Mouse (Mus musculus): ENCODE data around the gene Pah. TPM values are rescaled to one million over a fixed set of nuclear protein-coding genes. Genes with fewer than 3 reads are reported as not detected.

The Pah gene
- polyA plus RNA-seq, 1 experiment = not detected

DNA sequence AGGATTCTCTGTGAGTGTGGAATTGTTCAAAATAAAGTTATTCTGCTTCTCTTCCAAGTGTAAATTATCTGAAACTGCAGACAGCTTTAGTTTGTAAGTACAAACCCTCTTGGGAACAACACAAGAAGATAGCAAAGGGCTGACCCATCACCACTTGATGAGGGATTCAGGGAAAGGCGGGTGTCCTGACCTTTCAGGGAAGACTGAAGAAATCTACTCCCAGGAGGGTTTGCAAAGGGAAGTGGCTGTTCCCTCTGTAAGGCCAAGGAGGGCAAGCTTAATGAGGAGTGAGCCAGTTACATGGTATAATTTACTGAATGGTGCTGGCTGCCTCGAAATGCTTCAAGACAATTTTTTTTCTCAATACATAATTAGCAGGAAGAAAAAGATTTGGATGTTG, 72.3 kb downstream of the Pah start:
- Histone ChIP-seq H3K4me1 (ENCODE audit: control insufficient read depth, insufficient read depth, low read length) (no peaks in the 10 kb centered on the region), H3K4me3 (ENCODE audit: insufficient read depth, low read depth, low read length) (no peak overlapping the region), H3K27ac (ENCODE audit: insufficient read depth, low read depth, low read length) (no peak overlapping the region)
- TF ChIP-seq POLR2A (IDR thresholded peaks at IDR 0.05; ENCODE audit: insufficient read depth, low read depth, low read length) = no peak
- TF ChIP-seq CTCF (IDR thresholded peaks at IDR 0.05; ENCODE audit: insufficient read depth, low read depth, low read length) = no peak
- 33% methylated on average over 2 of the region's 2 CpGs for WGBS

DNA sequence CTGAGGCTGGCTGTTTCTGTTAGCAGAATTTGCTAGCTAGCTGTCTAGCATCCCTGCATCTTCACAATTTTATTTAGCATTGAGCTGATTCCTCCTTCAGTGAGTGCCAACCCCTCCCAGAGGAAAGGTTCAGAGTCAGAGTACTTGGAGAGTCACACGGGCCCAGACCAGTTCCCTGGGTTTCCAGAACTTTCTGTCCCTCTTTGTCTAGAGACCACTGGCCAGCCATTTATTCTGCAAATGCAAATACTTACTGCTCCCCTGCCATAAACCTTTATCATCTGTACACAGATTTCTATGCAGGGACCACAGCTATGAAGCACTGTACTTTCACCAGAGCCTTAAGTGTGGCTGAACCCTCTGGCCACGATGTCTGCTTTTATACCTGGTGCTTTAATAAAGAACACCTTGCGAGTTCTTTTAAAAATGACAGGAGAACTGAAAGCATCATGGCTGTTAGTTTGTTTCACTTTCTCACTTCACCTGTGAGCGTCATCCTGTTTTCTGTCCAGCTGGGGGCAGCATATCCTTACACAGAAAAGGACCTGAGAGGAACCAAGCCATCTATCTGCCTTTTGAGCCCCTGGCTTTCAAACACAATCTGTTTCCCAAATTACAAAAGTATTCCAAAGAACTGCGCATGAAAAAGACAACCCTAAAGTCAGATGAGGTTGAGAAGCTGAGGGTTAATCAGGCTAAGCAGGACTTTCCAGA, 74.9 kb downstream of the Pah start:
- 38% methylated on average over 5 of the region's 5 CpGs for whole genome bisulfite sequencing
- TF ChIP-seq CTCF (IDR thresholded peaks at IDR 0.05; ENCODE audit: insufficient read depth, low read depth, low read length) = no peak
- TF ChIP-seq POLR2A (IDR thresholded peaks at IDR 0.05; ENCODE audit: insufficient read depth, low read depth, low read length) = no peak
- no peaks in the 10 kb centered on the region for H3K4me1 ChIP-seq (ENCODE audit: control insufficient read depth, insufficient read depth, low read length)
- no peak overlapping the region for H3K27ac ChIP-seq (ENCODE audit: insufficient read depth, low read depth, low read length)
- no peak overlapping the region for H3K4me3 ChIP-seq (ENCODE audit: insufficient read depth, low read depth, low read length)

GRCm38 (mm10) chr10:87597075-87597677, 75.6 kb downstream of the Pah start:
- WGBS = 35% methylated on average over 9 of the region's 9 CpGs
- TF ChIP-seq POLR2A (IDR thresholded peaks at IDR 0.05; ENCODE audit: insufficient read depth, low read depth, low read length) (no peak), CTCF (IDR thresholded peaks at IDR 0.05; ENCODE audit: insufficient read depth, low read depth, low read length) (no peak)

GRCm38 (mm10) chr10:87602151-87602550, 80.6 kb downstream of the Pah start:
- WGBS = 54% methylated on average over 1 of the region's 1 CpGs
- no peak for TF ChIP-seq POLR2A (IDR thresholded peaks at IDR 0.05; ENCODE audit: insufficient read depth, low read depth, low read length)
- no peak for TF ChIP-seq CTCF (IDR thresholded peaks at IDR 0.05; ENCODE audit: insufficient read depth, low read depth, low read length)
- Histone ChIP-seq H3K27ac (ENCODE audit: insufficient read depth, low read depth, low read length) (no peak overlapping the region), H3K4me3 (ENCODE audit: insufficient read depth, low read depth, low read length) (no peak overlapping the region), H3K4me1 (ENCODE audit: control insufficient read depth, insufficient read depth, low read length) (no peaks in the 10 kb centered on the region)

More at GRCm38 (mm10) chr10:87597075-87597677, 75.6 kb downstream of the Pah start:
- no peaks in the 10 kb centered on the region for H3K4me1 ChIP-seq (ENCODE audit: control insufficient read depth, insufficient read depth, low read length)
- no peak overlapping the region for H3K27ac ChIP-seq (ENCODE audit: insufficient read depth, low read depth, low read length)
- H3K4me3 ChIP-seq (ENCODE audit: insufficient read depth, low read depth, low read length) = no peak overlapping the region

GRCm38 (mm10) chr10:87625196-87625595, 103.6 kb downstream of the Pah start:
- TF ChIP-seq CTCF (IDR thresholded peaks at IDR 0.05; ENCODE audit: insufficient read depth, low read depth, low read length) = no peak
- no peak for TF ChIP-seq POLR2A (IDR thresholded peaks at IDR 0.05; ENCODE audit: insufficient read depth, low read depth, low read length)
- Histone ChIP-seq H3K4me1 (ENCODE audit: control insufficient read depth, insufficient read depth, low read length) (no peaks in the 10 kb centered on the region), H3K27ac (ENCODE audit: insufficient read depth, low read depth, low read length) (no peak overlapping the region), H3K4me3 (ENCODE audit: insufficient read depth, low read depth, low read length) (no peak overlapping the region)
- WGBS = 88% methylated on average over 1 of the region's 1 CpGs

Other genes starting within 250 kb of the Pah start
- gene Ascl1, start 28.1 kb upstream of the Pah start, polyA plus RNA-seq (2012; ENCODE audit: insufficient read depth, insufficient read length, low replicate concordance, missing spikeins) = not detected in 2 replicates